Mouse (Mus musculus): ENCODE measurements around the gene Bscl2. TPM values are rescaled to one million over a fixed set of nuclear protein-coding genes. Genes with fewer than 3 reads are reported as not detected.

The Bscl2 gene
- polyA plus RNA-seq, 1 experiment, result 155 TPM

- peaks cover 7% of the 10 kb centered on the region; the same call in 1 of the 2 replicates for H3K4me1 ChIP-seq (ENCODE audit: control insufficient read depth, insufficient read depth, low read length)
- peak within 1 kb of the TSS; percentile 95 for H3K27ac ChIP-seq (ENCODE audit: insufficient read depth, low read length)
- TF ChIP-seq CTCF (IDR thresholded peaks at IDR 0.05; ENCODE audit: borderline replicate concordance, insufficient read depth, low read depth, low read length), result no peak
- peak; percentile 96; the same call in 1 of the 2 replicates for TF ChIP-seq POLR2A (IDR thresholded peaks at IDR 0.05; ENCODE audit: borderline replicate concordance, insufficient read depth, low read length)
- H3K4me3 ChIP-seq (replicated peaks; ENCODE audit: insufficient read depth, low read depth, low read length), result peak within 1 kb of the TSS; percentile 86
- WGBS, result under 1% methylated on average over 81 of the region's 83 CpGs
- peak; percentile 98 to 99 for DNase-seq
- H3K27me3 ChIP-seq (ENCODE audit: control insufficient read depth, insufficient read depth, low read length), result no peaks in the 10 kb centered on the region
Measured at GRCm38 (mm10) chr19:8819596-8820423, 17.5 kb upstream of the Bscl2 start, which contains the start of gene Hnrnpul2. Gene Hnrnpul2 (plus strand): TSS chr19:8820010.

DNA sequence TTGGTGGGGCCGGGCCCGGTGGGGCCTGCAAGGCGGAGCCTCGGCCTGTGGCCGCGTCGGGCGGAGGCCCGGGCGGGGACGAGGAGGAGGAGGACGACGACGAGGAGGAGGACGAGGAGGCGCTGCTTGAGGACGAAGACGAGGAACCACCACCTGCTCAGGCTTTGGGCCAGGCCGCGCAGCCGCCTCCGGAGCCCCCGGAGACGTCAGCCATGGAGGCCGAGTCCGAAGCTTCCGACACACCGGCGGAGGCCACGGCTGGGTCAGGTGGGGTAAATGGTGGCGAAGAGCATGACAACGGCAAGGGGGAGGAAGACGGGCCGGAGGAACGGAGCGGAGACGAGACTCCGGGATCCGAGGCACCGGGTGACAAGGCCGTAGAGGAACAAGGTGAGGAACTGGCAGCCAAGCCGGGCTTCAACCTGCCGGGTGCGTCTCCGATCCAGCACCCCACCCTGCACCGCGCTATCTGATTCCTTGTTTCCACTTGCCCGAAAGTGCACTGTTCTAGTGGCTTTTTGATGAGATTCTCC, 16.8 kb upstream of the Bscl2 start:
- H3K27ac ChIP-seq (ENCODE audit: insufficient read depth, low read length), result peak overlapping the region; percentile 95
- no peaks in the 10 kb centered on the region for H3K27me3 ChIP-seq (ENCODE audit: control insufficient read depth, insufficient read depth, low read length)
- under 1% methylated on average over 48 of the region's 48 CpGs for WGBS
- TF ChIP-seq CTCF (IDR thresholded peaks at IDR 0.05; ENCODE audit: borderline replicate concordance, insufficient read depth, low read depth, low read length) (no peak), POLR2A (IDR thresholded peaks at IDR 0.05; ENCODE audit: borderline replicate concordance, insufficient read depth, low read length) (no peak)
- H3K4me3 ChIP-seq (replicated peaks; ENCODE audit: insufficient read depth, low read depth, low read length), result peak overlapping the region; percentile 86
- peaks cover 4% of the 10 kb centered on the region; the same call in 1 of the 2 replicates for H3K4me1 ChIP-seq (ENCODE audit: control insufficient read depth, insufficient read depth, low read length)
- no peak for DNase-seq

GRCm38 (mm10) chr19:8821146-8821545, 16.1 kb upstream of the Bscl2 start:
- H3K27ac ChIP-seq (ENCODE audit: insufficient read depth, low read length), result peak overlapping the region; percentile 95
- WGBS, result under 1% methylated on average over 7 of the region's 7 CpGs

DNA sequence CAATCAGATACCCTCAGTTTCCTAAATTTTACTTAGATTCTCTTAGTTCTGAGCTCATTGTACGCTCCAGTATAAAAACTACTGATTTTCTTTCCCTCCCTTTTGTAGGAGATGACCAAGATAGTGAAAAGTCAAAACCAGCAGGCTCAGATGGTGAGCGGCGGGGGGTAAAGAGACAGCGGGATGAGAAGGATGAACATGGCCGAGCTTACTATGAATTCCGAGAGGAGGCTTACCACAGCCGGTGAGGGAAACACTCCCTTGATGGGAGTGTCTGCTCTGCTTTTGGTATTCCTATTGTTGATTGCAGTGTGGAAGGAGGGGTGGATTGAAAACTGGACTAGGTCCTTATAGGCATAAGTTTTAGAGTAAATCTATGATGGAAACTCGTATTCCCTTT, 14.6 kb upstream of the Bscl2 start:
- no peaks in the 10 kb centered on the region for H3K27me3 ChIP-seq (ENCODE audit: control insufficient read depth, insufficient read depth, low read length)
- TF ChIP-seq CTCF (IDR thresholded peaks at IDR 0.05; ENCODE audit: borderline replicate concordance, insufficient read depth, low read depth, low read length) (no peak), POLR2A (IDR thresholded peaks at IDR 0.05; ENCODE audit: borderline replicate concordance, insufficient read depth, low read length) (no peak)
- no peaks in the 10 kb centered on the region; the same call in 1 of the 2 replicates for H3K4me1 ChIP-seq (ENCODE audit: control insufficient read depth, insufficient read depth, low read length)
- H3K4me3 ChIP-seq (replicated peaks; ENCODE audit: insufficient read depth, low read depth, low read length), result peak overlapping the region; percentile 32
- no peak overlapping the region for H3K27ac ChIP-seq (ENCODE audit: insufficient read depth, low read length)
- peak; percentile 73 to 81 for DNase-seq
- 7% methylated on average over 8 of the region's 8 CpGs for WGBS

More at GRCm38 (mm10) chr19:8821146-8821545, 16.1 kb upstream of the Bscl2 start:
- H3K4me1 ChIP-seq (ENCODE audit: control insufficient read depth, insufficient read depth, low read length), result no peaks in the 10 kb centered on the region; the same call in 1 of the 2 replicates
- TF ChIP-seq CTCF (IDR thresholded peaks at IDR 0.05; ENCODE audit: borderline replicate concordance, insufficient read depth, low read depth, low read length) (no peak), POLR2A (IDR thresholded peaks at IDR 0.05; ENCODE audit: borderline replicate concordance, insufficient read depth, low read length) (no peak)
- H3K27me3 ChIP-seq (ENCODE audit: control insufficient read depth, insufficient read depth, low read length), result no peaks in the 10 kb centered on the region
- H3K4me3 ChIP-seq (replicated peaks; ENCODE audit: insufficient read depth, low read depth, low read length), result peak overlapping the region; percentile 86
- DNase-seq, result no peak

DNA sequence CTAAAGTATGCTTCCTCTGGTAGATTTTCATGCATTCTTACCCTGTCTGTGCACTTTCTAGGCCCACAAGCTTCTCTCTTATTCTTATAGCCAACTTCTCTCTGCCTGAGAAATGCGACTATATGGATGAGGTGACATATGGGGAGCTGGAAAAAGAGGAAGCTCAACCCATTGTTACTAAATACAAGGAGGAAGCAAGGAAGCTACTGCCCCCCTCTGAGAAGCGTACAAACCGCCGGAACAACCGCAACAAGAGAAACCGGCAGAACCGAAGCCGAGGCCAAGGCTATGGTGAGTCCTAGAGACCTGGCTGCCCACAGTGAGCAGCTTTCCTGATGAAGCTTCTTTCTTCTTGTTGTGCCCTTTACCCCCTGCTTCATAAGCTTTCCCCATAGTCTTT, 7.6 kb upstream of the Bscl2 start, which contains the start of gene AC129217.1:
Gene AC129217.1 (plus strand): TSS at position 114 of the 400 bp plus-strand sequence.
- H3K4me1 ChIP-seq (ENCODE audit: control insufficient read depth, insufficient read depth, low read length), result 0 out of 2 replicates have a peak, but pooled peaks cover 2% of the 10 kb centered on the region
- H3K4me3 ChIP-seq (replicated peaks; ENCODE audit: insufficient read depth, low read depth, low read length), result no peak within 1 kb of the TSS
- WGBS, result 66% methylated on average over 8 of the region's 8 CpGs
- no peaks in the 10 kb centered on the region for H3K27me3 ChIP-seq (ENCODE audit: control insufficient read depth, insufficient read depth, low read length)
- DNase-seq, result no peak
- no peak for TF ChIP-seq CTCF (IDR thresholded peaks at IDR 0.05; ENCODE audit: borderline replicate concordance, insufficient read depth, low read depth, low read length)
- H3K27ac ChIP-seq (ENCODE audit: insufficient read depth, low read length), result no peak within 1 kb of the TSS

- H3K4me3 ChIP-seq (replicated peaks; ENCODE audit: insufficient read depth, low read depth, low read length), result no peak overlapping the region
- DNase-seq, result no peak
- no peak overlapping the region for H3K27ac ChIP-seq (ENCODE audit: insufficient read depth, low read length)
- no peak for TF ChIP-seq CTCF (IDR thresholded peaks at IDR 0.05; ENCODE audit: borderline replicate concordance, insufficient read depth, low read depth, low read length)
- no peak for TF ChIP-seq POLR2A (IDR thresholded peaks at IDR 0.05; ENCODE audit: borderline replicate concordance, insufficient read depth, low read length)
- 19% methylated on average over 8 of the region's 8 CpGs for WGBS
- no peaks in the 10 kb centered on the region for H3K27me3 ChIP-seq (ENCODE audit: control insufficient read depth, insufficient read depth, low read length)
- H3K4me1 ChIP-seq (ENCODE audit: control insufficient read depth, insufficient read depth, low read length), result 0 out of 2 replicates have a peak, but pooled peaks cover 2% of the 10 kb centered on the region
Measured at GRCm38 (mm10) chr19:8830664-8831063, 6.6 kb upstream of the Bscl2 start.

- WGBS, result 55% methylated on average over 11 of the region's 11 CpGs
Measured at GRCm38 (mm10) chr19:8831262-8831661, 6.0 kb upstream of the Bscl2 start.

More at GRCm38 (mm10) chr19:8831262-8831661, 6.0 kb upstream of the Bscl2 start:
- Histone ChIP-seq H3K27ac (ENCODE audit: insufficient read depth, low read length) (no peak overlapping the region), H3K4me3 (replicated peaks; ENCODE audit: insufficient read depth, low read depth, low read length) (no peak overlapping the region), H3K4me1 (ENCODE audit: control insufficient read depth, insufficient read depth, low read length) (0 out of 2 replicates have a peak, but pooled peaks cover 2% of the 10 kb centered on the region), H3K27me3 (ENCODE audit: control insufficient read depth, insufficient read depth, low read length) (no peaks in the 10 kb centered on the region)
- DNase-seq, result no peak
- no peak for TF ChIP-seq CTCF (IDR thresholded peaks at IDR 0.05; ENCODE audit: borderline replicate concordance, insufficient read depth, low read depth, low read length)
- TF ChIP-seq POLR2A (IDR thresholded peaks at IDR 0.05; ENCODE audit: borderline replicate concordance, insufficient read depth, low read length), result no peak
